Mouse (Mus musculus) c-Kit-positive CD71-positive TER-119-positive erythroid progenitor cells, embryonic 14.5 days (primary cell): ENCODE results near the gene Hivep1.

Experiments used
- DNase-seq: peaks from one replicate; pipeline ENCODE4 v3.0.0-alpha.2; 2013; ENCODE audit warnings: low spot score

Gene Hivep1

GRCm38 (mm10) chr13:42233741-42234419 lies 182.1 kb downstream of the Hivep1 start:
- DNase-seq, result no peak

GRCm38 (mm10) chr13:42238520-42238919 lies 186.7 kb downstream of the Hivep1 start:
- no peak for DNase-seq

GRCm38 (mm10) chr13:42242131-42242530 lies 190.3 kb downstream of the Hivep1 start:
- DNase-seq, result no peak
